Mouse (Mus musculus) thymus, adult 18-20 months (tissue): ENCODE data around the gene Cfap61.

Experiments
- DNase-seq, 2 experiments: peaks; one replicate each; pipeline ENCODE4 v3.0.0; 2022; ENCODE audit warnings: mixed read lengths in 2 of 2

The Cfap61 gene

DNA sequence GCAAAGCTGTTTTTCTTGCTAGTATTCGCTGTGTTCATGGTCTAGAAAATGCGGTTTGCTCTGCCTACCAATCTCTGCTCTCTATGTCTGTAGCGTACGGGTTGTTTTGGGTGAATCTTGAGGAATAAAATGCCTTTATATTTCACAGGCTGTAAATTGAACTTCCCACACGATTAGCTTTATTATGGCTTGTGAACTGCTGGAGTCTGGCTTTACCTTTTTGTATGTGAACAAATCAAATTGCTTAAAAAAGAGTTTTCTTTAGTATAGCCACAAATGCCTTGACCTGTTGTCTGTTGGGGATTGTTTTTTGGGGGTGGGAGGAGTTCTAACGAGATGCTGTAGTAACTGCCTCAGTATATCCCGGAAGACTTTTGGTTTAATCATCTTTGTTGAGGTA, 289.6 kb downstream of the Cfap61 start:
- DNase-seq: no peak

DNA sequence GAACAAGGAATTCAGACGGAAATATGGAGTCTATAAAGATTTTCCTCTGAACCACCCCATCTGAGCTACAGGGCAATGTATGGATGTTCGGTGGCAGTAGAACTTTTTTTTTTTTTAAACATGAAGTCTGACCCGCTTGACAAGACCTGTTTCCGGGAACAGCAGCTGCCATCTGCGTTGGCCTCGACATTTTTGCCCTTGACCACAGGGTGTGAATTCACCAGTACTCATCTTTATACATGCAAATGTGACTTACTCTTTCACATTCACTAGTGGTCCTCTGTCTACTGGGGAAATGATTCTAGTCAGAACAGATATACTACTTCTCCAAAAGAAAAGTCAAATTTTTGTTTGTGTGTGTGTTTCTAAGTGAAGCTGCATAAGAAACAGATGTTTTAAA, 291.2 kb downstream of the Cfap61 start:
- no peak for DNase-seq

DNA sequence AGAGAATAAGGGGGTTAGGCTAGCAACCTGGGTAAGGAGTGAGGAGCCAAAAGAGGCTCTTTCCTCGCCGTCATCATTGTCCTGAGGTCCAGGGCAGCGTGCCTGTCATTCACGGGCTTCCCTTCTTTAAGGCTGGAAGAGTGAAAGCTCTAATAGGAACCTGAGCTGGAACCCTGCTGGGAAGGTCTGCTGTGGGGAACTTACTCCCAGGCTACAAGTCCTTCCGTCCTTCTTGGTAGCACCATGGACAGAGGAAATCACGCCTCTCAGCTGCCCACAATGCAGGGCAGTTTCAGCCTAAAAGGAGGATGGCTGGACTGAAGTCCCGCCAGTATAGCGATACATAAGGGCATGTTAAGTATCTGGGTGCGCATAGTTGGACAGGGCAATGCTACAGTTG, 291.9 kb downstream of the Cfap61 start:
- DNase-seq: no peak

DNA sequence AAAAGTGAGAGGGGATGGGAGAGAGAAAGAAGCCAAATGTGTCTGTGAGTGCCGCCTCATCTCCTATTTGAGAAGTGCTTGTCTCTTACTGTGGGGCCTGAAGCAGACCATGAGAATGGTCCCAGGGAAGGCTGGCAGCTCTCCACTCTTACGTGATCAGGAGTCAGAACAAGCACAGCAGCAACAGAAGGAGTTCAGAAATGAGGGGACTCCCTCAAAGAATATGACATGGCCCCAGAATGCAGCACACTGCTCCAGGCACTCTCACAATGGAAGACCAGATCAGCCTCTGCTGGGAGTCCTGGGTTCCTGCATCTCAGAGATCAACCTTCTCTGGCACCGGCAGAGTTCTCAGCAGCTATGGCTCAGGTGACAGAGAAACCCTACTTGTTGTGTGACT, 293.1 kb downstream of the Cfap61 start:
- no peak for DNase-seq

DNA sequence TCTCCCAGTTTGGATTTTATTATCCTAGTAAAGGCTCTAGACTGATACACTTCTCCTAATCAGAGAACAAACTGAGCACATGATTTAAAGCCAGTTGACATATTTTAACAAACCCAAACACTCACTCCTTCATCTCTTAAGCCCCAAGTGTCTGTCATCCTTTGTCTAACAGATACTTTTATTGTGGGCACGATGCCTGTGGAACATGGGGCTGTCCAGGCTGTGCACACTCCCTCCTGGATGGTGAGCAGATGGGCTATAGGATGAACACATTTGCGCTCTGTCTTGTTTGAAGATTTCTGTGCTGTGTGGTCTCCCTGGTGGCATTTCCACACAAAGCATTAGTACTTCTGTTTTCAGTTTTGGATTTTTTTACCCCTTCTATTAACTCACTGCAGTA, 293.9 kb downstream of the Cfap61 start:
- no peak for DNase-seq

DNA sequence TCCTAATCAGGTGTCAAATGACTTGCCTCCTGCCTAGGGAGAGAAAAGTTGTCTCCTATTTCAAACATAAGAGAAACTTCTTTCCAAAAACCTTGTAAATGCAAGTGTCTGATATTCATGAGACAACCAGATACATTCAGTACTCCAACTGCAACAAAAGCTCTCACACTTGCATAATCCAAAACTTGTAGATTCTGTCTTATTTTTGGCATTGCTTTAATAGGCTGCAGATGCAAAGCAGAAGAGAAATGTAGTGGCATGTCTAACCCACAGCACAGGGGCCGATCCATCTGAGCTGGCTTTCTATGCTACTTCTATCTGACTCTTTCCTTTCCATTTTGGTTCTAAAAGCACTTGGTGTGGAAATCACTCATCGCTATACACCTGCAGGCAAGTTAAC, 296.9 kb downstream of the Cfap61 start:
- DNase-seq: no peak

DNA sequence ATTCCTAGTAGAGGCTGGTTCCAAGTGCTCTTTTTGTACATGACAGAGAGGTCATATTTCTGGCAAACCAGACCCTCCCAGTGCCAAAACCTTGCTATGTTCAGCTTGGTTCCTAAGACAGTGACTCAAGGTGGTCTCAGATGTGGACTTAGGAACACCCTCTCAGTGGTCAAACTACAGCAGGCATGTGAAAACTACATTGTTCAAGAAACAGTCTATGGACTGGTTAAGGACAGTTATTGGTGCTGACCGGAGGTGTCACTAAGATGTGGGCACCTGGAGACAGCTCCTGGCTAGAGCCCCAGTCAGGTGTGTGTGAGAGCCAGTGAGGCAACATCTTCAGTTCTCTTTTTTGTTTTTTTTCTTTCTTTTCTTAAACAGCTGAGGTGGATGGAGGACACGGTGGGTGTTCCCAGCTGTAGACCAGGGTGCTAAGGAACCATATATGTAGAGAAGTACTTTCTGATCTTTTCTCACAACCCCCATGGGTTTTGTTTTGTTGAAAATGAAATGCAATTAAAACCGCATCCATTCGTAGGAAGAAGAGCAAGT, 304.7 kb downstream of the Cfap61 start:
- no peak for DNase-seq

DNA sequence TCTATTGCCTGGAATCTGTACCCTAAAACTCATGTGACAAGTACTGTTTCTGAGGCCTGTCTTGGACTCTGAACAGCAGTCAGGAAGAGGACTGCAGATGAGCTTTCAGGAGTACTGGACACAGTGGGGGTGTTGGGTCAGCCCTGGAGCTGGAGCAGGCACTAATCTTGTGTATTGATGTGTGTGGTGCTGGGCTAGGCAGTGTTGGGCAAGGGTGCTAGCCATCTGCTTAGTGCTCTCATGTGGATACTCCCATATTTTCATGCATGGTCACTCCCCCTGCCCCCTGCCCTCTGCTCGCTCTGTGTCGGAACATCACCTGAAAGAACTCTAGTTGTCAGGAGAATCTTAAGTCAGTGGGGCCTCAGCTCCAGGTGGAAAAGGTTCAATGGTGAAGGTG, 309.5 kb downstream of the Cfap61 start:
- DNase-seq: no peak

DNA sequence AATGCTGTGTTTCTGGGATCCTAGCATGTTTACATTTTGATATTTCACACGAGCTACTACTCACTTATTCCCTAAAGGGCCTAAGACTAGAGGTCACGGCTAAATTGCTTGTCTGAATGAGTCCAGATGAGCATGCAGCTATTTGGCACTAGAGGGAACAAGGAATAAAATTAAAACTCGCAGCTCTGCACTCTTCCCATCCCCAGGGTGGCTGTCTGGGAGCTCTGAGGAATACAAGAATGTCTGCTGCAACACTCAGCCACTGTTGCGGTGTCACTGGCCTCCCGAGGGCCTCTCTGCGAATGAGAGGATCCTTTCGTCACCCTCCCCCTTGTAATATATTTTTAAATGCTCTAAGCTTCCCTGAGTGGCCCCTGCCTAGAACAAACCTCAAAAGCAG, 310.8 kb downstream of the Cfap61 start:
- no peak for DNase-seq

DNA sequence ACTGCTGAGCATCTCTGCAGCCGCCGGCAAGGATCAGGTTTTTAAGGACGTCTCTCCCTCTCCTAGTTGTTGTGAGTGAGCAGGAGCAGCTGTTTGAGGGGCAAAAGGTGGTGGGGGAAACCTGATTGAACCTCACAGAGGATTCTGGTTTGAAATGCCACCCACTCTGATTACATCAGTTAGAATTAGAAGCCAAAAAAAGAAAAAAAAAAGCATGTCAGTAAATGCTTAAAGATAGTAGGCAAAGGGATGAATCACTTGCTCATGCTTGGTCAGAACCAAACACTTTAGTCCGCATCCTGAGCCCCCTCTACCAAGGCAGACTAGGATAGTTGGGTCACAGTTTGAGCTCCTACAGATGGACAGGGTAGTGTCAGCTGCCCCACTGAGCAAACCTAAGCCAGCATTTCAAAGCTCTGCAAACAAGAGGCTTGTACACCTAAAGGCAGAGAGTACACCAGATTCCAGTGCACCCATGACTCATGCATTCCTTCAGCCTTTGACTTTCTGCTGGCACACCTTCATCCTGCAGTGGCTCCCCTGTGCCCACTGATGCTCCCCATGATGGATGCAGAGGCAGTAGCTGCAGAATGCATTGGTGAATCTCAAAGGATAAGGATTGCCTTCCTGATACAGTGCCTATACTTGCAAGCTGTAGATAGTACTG, 312.0 kb downstream of the Cfap61 start:
- no peak for DNase-seq

DNA sequence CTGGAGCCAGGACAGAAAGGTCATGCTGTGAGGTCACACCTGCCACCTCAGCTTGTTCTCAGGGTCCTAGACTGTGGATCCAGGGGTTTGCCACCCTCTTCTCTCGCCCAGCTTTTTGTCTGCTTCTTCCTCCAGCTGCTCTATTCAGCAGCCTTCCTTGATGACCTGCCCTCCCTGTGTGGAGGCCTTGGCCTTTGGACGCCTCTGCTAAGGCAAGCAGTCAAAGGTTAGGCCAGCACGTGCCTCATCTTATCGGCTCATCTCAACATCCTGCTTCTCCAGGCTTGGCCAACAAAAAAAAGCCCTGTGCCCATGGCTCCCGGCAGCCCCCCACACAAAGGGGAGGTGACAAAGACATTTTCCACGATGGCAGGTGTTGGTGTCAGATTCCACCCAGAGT, 313.0 kb downstream of the Cfap61 start:
- no peak for DNase-seq

DNA sequence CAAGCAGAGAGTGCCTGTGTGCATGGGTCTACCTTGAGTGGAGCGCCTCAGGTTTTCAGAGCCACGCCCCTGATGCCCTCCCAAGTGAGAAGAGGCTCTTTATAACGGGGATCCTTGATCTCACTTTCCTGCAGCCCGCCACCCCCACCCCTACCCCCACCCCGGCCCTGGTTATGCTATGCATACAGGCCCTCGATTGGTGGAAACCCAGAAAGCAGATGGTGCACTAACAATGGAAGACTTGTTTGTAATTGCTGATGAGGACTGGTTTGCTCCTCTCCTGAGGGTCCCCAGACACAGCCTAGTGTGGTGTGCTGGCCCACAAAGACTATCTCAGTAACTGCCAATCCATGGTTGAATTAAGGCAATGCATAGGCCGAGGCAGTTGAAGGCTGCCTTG, 314.4 kb downstream of the Cfap61 start:
- no peak for DNase-seq

DNA sequence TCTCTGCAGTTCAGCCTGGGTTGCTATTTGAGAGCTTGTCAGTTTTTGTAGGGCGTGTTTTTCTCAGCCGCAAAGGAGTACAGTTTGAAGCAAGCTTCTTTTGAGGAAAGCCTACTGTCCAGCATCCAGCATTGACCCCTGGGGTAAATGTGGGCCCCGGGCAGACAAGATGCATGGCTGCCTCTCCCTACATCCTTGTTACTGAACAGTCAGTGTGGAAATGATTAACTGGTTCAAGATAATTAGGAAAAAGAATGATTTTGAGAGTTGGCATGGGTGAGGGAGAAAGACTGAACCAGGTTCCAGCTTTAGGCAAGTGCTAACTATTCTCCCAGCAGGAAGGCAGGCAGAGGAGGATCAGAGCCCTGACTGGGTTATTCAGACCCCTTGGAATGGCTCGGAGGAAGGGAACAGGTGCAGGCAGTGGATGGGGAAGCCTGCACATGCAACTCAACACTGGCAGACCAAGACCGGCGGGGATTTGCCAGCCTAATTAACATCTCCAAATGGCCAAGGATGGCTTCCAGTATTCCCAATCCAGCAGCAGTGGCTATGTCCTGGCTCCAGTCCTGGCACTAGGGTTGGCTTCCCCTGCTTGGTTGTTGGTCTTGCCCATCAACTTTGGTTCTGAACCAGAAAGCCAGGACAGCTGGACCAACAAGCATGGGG, 315.8 kb downstream of the Cfap61 start:
- no peak for DNase-seq

DNA sequence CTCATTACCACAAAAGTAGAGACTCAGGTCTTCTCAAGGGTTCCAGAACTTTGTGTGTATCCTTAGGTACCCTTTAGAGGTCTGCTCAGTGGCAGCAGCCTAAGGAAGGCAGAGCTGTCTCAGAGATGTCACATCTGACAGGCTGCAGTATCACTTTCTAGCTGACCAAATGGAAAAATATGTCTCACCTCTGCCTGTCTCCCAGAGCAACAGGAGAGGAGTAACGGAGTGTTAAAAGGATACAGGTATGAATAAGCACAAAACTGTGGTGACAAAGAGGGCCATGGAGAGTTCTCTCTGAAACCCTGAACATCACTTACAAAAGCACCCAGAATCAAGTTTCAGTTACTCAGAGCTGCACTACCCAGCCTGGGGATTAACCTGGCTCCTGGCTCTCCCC, 319.8 kb downstream of the Cfap61 start:
- DNase-seq: no peak

DNA sequence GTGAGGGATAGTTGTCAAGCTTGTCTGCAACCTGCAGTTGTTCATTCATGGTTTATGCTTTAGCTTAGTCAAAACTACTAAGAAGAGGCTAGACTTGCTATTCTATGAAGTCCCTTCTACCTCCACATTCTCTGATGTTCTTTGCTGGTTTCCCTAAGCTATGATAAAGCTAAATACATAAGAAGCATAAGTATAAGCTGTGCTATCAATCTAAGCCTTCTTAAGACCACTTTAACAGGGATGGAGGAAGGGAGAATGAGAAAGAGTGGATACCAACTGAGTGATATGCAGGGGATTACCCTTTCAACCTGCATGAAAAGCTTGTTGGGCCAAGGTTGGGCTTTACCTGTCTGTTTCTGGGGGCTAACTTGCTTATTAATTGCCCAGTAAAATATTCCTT, 321.1 kb downstream of the Cfap61 start:
- no peak for DNase-seq

DNA sequence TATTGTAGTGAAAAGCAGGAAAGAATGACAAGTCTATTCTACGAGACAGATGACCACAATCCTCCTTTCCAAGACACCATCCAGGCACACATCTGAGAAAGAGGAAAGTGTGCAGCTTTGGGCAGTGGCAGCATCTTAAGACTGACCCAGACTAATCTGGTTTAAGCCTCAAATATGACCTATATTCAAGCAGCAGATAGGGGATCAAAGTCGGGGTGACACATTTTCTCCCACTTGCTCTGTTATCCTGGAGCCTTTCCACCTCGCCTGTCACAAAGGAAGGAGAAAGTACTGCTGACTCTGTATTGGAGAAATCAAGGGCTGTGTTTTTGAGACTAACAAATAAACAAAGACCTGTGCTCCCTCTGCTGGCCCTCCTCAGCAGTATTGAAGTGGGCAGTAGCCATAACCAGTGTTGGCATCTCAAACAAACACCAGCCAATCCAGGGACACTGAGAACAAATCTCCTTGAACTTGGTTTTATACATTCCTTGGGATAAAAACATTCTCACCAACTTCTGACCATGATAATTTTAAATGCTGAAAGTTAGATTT, 321.8 kb downstream of the Cfap61 start:
- DNase-seq: no peak

DNA sequence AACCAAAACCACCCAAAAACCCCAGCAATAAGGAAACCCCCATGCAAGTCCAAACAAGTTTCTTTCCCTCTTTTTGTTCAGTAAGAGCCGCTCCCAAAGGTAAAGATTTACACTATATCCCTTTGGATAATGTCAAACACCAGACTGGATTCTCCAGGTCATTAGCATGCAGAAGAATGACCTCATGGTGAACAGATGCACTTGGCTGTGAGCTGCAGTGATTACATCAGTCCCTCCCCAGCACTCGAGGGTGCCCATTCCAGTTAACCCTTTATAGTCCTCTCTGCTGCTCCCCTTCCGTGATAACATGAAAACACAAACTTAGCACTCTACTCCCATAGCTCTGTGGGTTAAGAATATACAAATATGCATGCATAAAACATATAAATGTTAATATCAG, 322.5 kb downstream of the Cfap61 start:
- no peak for DNase-seq

DNA sequence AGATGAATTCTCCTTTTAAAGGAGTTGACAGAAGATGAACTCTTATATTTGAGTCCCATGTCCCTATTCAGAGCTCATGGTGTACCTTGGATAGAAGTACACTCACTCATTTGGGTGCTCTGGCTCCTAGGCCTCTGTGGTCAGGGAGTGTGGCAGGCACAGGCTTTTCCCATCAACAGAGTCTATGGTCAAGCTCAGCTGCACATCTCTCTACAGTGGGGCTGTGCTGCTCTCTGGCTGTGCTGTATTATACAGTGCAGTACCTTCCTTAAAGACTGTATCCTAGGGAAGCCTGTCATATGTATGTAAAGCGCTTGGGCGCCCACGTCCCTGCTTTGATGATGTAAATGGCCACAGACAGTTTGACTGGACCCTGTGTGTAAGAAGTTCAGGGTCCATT, 323.0 kb downstream of the Cfap61 start:
- DNase-seq: no peak

DNA sequence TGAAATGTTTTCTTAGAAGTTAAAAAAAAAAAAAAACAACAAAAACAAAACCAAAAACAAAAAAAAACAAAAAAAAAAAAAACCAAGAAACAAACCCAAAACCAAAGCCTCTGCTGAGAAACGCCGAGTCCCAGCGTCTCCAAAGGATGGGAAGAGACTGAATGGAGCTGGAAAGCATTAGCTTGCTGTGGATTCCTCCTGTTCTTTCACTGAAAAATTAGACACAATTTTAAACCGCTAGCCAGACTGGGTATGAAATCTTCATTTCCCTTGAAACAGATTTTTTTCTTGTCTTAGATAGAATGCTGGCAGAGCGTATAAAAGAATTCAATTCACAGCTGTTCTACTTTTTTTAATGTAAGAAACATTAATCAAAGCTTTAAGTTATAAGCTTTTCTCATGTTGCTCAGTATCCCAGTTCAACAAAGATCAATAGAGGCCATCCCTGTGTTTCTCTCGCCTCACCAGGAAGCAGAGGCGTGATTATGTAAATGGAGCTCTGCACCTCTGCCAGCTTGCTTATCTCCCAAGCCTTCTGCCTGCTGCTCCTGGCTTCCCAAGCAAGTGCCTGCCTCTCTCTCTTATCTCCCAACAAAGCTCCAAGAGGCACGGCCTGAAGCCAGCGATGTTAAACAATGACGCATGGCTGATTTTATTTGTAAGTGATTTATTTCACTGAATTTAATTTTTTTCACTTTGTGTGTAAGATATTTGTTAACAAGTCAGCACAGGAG, 324.3 kb downstream of the Cfap61 start:
- DNase-seq: no peak

DNA sequence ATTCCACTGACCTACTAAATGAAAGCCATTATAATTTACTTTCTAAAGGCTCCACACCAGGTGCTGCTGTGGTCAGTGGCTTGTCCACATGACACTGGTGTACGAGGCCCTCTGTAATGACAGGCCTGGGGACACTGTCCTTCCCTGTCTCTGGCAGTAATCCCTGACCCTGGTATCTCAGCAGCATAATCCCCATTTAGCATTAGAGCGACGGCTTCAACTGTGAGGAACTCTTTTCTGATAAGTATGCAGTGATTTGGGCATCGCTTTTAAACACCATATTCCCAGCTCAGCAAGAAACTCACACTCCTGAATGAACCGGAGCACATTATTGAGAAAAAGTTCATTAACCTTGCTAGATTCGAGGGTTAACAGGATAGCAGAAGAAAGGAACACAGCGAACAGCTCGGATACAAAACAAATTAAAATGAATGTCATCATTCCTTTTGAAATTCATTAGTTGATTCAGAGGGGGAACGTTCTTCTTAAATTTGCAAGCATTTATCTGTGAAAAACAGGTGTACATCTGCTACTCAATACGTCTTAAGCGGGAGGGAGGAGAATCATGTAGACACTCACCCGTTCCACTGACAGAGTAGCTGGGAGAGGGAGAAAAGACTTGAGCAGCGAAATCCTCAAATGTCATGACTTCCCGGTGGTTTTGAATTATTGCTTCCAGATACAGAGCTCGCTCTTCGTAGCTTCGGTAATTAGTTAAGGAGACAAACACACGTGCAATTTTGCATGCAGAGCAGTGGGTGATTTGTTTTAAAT, 325.4 kb downstream of the Cfap61 start:
- no peak for DNase-seq

DNA sequence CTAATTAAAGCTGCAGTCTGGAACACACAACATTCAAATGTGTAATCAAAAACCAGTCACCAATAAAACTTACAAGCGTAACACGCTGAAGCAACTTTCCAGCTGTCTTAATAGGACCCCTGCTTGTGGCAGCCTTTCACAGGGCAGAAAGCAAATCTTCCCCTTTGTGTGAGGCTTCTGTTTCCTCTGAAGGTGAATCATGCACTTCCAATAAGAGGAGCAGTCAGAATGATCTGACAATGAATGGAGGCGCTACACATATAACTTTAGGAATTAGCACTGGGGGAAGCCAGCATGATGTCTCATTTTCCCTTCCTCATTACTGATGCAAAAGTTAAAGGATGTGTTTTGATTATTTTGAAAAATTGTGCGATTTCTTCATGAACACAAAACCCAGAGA, 326.6 kb downstream of the Cfap61 start:
- no peak for DNase-seq

DNA sequence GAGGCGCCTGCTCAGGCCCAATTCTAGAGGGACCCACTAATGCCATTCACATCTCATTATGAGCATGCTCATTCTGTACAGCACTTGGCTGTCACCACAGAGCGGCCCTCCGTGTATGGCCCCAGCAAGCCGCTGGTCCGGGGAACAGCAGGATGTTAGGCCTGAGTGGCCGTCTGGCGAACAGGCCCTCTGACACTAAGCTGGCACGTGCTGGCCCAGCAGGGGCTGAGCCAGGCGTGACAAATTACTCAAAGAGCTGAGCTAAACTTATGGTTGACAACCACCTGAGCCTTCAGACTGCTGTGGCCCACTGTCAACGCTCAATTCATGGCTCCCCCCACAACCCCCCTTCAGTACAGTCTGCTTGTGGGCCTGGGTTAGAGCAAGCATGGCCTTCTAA, 327.6 kb downstream of the Cfap61 start:
- DNase-seq: no peak

DNA sequence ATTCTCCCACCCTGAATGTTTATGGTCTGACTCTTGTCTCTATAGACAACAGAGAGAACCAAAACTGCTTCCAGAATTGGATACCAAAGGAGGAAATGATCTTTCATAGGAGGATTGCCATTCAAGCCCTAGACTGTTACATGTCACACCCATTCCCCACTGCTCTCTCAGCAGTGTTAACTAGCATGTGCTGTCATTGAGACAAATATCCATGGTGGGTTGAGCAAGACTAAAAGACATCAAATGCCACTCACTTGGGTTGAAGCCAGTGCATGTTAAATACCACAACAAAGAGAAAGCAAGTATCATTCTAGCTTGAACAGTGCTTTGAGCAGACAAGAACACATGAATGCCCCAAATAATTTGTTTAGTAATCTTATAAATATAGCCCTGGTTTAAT, 328.4 kb downstream of the Cfap61 start:
- DNase-seq: no peak
